Mouse (Mus musculus) heart, postnatal 14 days (tissue): ENCODE measurements at regions not wholly inside any gene's neighbourhood (a gene's known extent, or its start where the extent isn't known, plus 50 kb on each side); places are given as distances from the start of the nearest gene placed in this dataset.
A peak's percentile ranks its signal among the peaks of the same experiment; 100 is the strongest.

Source experiments
- DNase-seq, 2 experiments: peaks; one replicate each; pipeline ENCODE4 v3.0.0; 2021 to 2022
- intact Hi-C: fragments of 180-260 bp; cut with DNase I; formaldehyde crosslinking; loops from one replicate; pipeline ENCODE4 v1.15.1; 2025

GRCm38 (mm10) chr17:83122525-83123280 is 92.4 kb upstream of the Pkdcc start:
- intact Hi-C loops = loop anchor here (5.0 kb wide), 2 partner anchors 50 to 90 kb away; no protein-coding TSS in a partner anchor
- DNase-seq = peak; percentile 61 to 69

GRCm38 (mm10) chr17:83125057-83125456 is 90.0 kb upstream of the Pkdcc start:
- no peak for DNase-seq
- intact Hi-C loops = no loop called here

GRCm38 (mm10) chr17:83127842-83128241 is 87.2 kb upstream of the Pkdcc start:
- intact Hi-C loops = no loop called here
- DNase-seq = no peak

- intact Hi-C loops = no loop called here
- no peak for DNase-seq
Measured at GRCm38 (mm10) chr17:83128843-83129544, 86.1 kb upstream of the Pkdcc start.

GRCm38 (mm10) chr17:83129658-83130057 is 85.4 kb upstream of the Pkdcc start:
- DNase-seq = no peak
- intact Hi-C loops = no loop called here

GRCm38 (mm10) chr17:83133201-83133600 is 81.9 kb upstream of the Pkdcc start:
- DNase-seq = no peak
- intact Hi-C loops = no loop called here

GRCm38 (mm10) chr17:83135441-83136120 is 79.5 kb upstream of the Pkdcc start:
- intact Hi-C loops = no loop called here
- DNase-seq = no peak

GRCm38 (mm10) chr17:83136267-83136666 is 78.8 kb upstream of the Pkdcc start:
- intact Hi-C loops = no loop called here
- no peak for DNase-seq

GRCm38 (mm10) chr17:83137720-83138119 is 77.4 kb upstream of the Pkdcc start:
- intact Hi-C loops = no loop called here
- DNase-seq = no peak

- no peak for DNase-seq
Measured at GRCm38 (mm10) chr17:83138493-83139417, 76.3 kb upstream of the Pkdcc start.

GRCm38 (mm10) chr17:83148371-83148929 is 66.6 kb upstream of the Pkdcc start:
- intact Hi-C loops = no loop called here
- DNase-seq = peak; percentile 39 to 62

More at GRCm38 (mm10) chr17:83138493-83139417, 76.3 kb upstream of the Pkdcc start:
- intact Hi-C loops = no loop called here

GRCm38 (mm10) chr17:83149336-83149735 is 65.8 kb upstream of the Pkdcc start:
- DNase-seq = no peak
- intact Hi-C loops = no loop called here

- intact Hi-C loops = no loop called here
- no peak for DNase-seq
Measured at GRCm38 (mm10) chr17:83155106-83155505, 60.0 kb upstream of the Pkdcc start.

GRCm38 (mm10) chr17:83156682-83157081 is 58.4 kb upstream of the Pkdcc start:
- no peak for DNase-seq
- intact Hi-C loops = no loop called here

- no peak for DNase-seq
- intact Hi-C loops = no loop called here
Measured at GRCm38 (mm10) chr17:83158053-83158452, 57.0 kb upstream of the Pkdcc start.

- intact Hi-C loops = no loop called here
Measured at GRCm38 (mm10) chr17:83158652-83159051, 56.4 kb upstream of the Pkdcc start.

GRCm38 (mm10) chr17:83159634-83160033 is 55.5 kb upstream of the Pkdcc start:
- intact Hi-C loops = no loop called here
- no peak for DNase-seq

More at GRCm38 (mm10) chr17:83158652-83159051, 56.4 kb upstream of the Pkdcc start:
- DNase-seq = no peak

- no peak for DNase-seq
- intact Hi-C loops = no loop called here
Measured at GRCm38 (mm10) chr17:83160296-83160695, 54.8 kb upstream of the Pkdcc start.

- intact Hi-C loops = no loop called here
- no peak for DNase-seq
Measured at GRCm38 (mm10) chr17:83161731-83162130, 53.4 kb upstream of the Pkdcc start.
